Mouse (Mus musculus) adrenal gland, postnatal 4 days (tissue): Measurements from ENCODE around the gene Fmnl1. TPM values are rescaled to one million over a fixed set of nuclear protein-coding genes. Genes with fewer than 3 reads are reported as not detected.

Experiments
- DNase-seq, 2 experiments: peaks; one replicate each; pipeline ENCODE4 v3.0.0; 2021 to 2022; ENCODE audit warnings: low spot score in 2 of 2, mixed read lengths in 2 of 2
- long read RNA-seq, 2 experiments: library from polyadenylated mRNA; stranded (forward); transcript quantifications; one replicate each; pipeline ENCODE4 v2.0.0; 2021
- total RNA-seq, 2 experiments: library from RNA; stranded (reverse); gene quantifications; 2 replicates each; pipeline ENCODE4 v1.2.3; 2021

Gene Fmnl1
- 10 to 100 TPM; 13.4 to 14.2 TPM for total RNA-seq
- long read RNA-seq, experiment 1, partial matches to known transcripts: 1 of 2 reads
- long read RNA-seq, experiment 1, other reads (novel, unspliced or antisense): 1 of 2 reads
- long read RNA-seq, experiment 2, partial matches to known transcripts: 2 of 7 reads
- long read RNA-seq, experiment 2, other reads (novel, unspliced or antisense): 3 of 7 reads

DNA sequence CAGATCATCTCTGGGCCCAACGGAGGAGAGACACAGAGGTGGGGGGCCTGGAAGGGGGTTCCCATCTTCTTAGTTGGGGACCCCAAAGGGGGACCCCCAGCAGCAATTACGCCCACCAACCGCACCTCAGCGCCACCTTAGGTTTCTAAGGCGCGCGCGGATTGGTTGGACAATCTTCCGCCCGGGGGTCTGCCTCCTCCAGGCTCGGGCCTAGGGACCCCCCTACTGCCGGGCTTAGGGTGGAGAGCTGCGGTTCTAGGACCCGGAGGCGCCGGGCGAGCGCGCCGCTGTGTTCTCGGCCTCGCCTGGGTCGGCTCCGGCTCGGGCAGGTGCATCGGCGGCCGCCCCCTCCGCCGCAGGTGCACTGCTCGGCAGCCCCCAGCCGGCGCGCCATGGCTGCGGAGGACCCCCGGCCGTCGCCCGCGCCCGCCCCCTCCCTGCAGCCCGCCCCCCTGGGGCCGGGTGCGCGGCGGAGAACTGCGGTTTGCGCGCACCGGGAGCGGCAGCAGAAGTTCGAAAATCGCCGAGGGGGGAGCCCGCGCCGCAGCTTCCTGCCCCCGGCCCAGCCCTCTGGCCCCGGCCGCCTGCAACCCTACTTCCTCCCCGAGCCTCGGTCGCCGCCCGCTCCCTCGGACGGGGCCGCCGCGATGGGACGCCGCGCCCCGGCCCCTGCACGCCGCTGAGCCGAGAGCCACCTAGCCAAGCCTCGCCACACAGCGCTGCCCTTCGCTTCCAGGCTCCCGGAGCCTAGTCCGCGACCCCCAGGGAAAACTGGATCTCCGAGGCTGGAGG, at the start of gene Fmnl1:
TSS of gene Fmnl1 (plus strand) at position 614 of the 792 bp plus-strand sequence.
- no peak for DNase-seq

DNA sequence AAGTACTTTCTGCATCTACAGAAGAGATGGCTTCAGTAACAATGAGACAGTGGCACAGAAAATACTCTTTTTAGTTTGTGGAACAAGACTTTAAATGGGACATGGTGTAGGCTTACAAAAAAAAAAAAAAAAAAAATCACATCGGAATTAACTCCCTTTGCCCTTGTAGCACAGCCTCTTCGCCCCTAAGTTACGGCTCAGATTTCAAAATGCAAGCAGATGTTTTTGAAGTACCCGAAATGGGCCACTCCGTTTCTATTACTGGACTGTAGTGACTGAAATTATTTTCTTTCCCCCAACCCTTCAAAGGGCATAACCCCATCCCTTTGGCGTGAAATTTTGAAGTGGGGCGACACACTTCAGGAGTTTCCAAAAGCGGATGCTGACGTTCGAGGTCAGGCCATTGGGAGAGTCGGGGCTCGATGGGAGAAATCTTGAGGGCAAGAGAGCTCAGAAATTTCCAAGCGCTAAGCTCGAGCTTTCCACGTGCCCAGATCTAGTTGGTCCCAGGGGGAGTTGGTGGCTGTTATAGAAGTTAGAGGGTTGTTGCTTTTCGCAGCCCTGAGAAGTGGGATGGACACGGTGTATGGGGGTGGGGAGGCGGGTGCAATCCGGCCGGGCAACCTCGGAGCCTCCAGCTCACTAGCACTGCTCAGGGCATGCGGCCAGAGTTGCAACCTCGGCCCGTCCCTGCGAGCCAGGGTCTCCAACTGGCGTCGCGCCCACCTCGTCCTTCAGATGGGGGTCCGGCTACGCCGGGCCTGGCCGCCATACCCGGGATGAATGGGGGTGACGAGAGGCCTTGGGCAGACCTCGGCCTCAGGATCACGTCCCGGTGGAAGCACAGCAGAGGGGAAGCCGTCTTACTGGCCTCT, 39.0 kb upstream of the Fmnl1 start, which contains the start of gene Hexim2:
TSS of gene Hexim2 (plus strand) at position 729 of the 875 bp plus-strand sequence.
- DNase-seq: peak; percentile 47 to 52

DNA sequence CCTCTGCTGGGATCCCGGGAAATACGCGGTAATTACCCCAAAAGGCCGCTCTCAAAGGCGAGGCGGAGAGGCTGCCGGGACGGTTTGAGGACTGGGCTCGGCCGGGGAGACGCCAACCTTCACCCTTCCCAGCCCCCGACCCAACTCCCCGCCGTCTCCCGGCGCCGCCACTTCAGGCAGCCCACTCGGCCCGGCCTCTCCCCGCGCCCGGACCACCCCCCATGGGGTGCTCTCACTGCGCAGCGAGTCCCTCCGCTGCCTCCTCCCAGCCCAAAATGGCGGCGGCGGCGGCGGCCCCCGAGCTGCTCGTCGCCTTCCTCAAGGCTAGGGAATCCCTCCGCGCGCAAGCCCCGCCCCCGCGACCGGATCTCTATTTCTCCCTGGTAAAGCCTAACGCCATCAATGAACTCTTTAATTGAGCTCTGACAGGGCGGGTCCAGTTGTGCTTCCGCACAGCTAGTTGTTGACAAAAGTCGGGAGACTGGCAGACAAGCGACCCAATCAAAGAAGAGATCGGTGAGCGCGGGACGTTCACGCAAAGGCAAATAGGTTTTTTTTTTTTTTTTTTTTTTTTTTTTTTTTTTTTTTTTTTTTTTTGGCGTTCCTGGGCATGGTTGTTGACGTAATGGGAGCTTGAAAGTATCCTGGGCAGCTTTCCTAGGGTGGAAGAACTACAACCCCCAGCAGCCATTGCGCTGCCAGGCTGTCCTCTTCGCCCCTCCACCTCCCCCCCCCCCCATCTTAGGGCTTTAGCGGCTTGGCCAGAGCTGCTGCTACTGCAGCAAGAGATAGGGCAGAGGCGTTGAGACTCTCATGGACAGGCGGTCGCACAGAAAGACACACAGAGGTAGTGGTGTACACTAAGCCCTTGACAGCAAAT, 38.1 kb upstream of the Fmnl1 start:
- DNase-seq: peak; percentile 99

DNA sequence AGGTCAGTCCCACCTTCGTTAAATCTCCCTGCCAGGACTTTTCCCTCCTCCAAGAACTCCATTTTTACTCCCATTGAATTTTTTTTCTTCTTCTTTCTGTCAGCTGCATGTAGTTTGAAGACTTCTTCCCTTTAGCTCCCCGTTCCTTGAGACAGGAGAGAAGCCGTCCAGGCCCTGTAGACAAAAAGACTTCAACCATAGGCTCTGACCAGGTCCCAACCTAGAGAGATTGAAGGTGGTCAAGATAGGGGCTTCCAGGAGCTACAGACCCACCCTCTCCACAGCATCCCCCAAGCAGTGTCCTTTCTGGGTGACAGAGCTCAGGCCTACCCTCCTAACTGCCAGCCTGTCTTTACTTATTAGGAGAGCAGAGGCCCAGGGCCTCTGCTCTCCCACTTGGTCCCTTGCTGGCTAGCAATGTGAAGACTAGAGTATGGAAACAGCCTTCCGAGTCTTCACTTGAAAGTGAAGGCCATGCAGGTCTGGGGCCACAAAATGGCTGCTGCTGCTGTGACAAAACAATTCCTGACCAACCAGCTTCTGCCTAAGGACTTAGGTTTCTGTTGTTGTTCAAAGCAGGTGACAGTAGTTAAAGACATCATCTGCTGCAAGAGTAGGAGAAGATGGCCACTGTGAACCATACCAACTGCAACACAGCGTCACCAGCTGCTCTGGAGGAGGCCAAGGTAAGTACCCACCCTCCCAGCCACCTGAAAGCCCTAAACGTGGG, 37.3 kb upstream of the Fmnl1 start:
- DNase-seq: no peak

DNA sequence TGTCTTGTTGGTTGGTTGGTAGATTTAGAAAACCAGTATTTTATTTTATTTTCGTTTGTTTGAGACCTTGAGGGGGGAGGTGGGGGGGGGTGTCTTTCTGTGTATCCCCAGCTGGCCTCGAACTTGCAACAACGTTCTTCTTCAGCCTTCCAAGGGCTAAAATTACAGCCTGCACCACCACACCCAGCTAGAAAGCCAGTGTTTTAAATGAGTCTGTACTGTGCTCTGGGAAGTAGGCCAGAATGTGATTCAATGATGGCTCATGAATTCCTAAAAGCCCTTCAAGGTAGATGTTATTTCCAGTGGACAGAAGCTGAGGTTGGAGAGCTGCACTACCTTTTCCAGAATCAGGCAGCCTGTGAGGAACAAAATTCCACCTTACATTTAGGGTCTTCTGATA, 36.7 kb upstream of the Fmnl1 start:
- DNase-seq: no peak

DNA sequence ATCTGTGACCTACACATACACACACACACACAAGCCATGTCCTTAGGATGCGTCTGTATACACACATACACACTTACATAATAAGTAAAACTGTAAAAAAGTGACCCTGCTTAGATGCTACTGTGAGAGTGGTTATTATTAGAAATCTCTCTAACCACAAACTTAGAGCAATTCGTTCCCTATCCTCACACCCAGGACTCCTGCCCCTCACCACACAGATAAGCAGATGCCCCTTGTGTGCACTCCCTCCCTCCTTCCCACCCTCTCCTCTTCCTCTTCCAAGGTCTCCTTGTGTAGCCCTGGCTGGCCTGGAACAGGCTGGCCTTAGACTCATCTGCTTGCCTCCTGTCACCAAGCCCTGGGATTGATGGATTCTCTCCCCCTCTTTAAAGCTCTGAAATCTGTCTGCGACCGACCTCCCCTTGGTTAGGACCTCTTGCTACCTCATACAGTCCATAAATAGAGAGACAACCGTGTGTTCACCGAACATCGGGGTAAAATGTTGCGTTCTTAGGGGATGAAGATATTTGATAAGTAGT, 34.8 kb upstream of the Fmnl1 start:
- DNase-seq: no peak

DNA sequence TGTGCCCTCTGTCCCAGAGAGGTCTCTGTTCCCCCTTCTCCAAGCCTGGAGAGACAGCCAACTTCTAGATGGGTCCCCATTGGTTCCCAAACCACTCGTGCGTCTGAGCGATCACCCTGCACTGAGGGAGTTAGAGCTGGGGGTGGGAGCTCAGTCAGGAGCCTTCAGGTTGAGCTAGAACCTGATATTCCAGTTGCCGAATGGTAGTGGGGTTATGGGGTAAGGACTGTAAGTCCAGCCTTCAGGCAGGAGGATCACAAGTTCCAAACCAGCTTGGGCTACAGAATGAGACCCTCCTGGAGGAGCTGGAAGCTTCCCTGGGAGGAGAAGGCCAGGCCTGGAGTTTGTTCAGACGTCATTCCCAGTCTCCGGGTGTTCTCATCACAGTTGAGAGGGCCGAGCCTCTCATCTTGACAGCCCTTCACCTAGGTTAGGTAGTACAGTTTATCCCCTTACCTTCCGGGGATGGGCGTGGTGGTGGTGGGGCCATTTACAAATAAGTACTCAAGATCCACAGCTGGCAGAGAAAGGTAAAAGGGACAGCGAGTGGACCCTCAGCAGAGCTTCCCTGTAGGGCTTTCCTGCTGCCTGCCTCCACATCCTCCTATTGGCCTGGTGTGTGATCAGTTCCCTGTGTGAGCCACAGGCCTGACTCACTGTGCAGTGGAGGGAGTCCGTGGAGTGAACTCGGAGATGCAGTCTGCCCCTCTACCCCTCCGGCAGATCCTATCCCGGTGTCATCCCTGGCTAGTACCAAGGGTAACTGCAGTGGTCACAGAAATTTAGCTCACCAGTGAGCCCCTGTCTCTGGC, 30.8 kb upstream of the Fmnl1 start:
- DNase-seq: no peak

DNA sequence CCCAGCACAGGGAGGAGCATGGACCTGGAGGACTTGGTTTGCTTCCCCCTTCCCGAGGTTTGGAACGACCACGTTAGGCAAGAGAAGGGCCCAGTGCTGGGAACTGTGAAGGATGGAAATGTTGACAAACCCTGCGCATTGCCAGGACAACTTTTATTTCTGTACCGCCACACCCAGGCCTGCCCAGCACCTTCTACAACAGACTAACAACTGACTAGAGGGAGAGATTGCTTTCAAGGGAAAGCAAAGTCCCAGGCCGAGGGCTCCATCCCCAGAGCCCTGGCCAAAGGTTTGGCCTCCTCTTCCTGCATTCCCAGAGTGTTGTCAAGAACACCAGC, 30.2 kb upstream of the Fmnl1 start:
- no peak for DNase-seq

DNA sequence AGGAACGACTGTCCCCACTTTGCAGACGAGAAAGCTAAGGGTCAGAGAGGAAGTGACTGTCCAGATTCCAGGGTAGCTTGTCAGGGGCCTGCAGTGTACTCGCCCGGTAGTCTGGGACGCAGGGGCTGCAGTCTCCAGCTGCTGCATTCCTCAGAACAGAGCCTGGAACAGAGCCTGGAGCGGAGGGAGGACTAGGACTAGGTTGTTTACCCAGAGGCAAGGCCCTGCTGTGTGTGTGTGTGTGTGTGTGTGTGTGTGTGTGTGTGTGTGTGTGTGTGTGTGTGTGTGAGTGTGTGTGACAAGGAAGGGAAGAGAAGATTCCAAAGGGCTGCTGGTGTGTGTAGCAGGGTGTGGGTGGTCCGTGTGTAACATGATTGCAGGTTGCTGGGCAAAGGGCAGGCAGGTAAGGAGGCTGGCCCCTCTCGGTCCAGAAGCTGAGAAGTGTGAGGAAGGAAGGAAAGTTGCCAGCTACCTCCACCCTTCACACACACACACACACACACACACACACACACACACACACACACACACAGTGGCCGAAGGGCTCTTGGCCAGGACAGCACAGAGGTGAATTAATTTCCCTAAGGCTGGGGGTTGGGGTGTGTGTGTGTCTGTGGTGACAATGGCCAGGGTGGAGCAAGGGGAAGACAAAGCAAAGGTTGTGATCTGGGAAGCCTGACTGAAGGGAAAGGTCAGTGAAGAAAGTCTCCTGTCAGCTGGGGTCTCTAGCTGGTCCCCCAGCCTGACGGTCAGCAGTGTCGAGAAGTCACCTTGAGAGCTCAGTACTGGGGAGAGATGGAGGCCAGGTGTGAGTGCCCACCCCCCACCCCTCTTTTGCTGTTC, 29.6 kb upstream of the Fmnl1 start:
- DNase-seq: no peak

DNA sequence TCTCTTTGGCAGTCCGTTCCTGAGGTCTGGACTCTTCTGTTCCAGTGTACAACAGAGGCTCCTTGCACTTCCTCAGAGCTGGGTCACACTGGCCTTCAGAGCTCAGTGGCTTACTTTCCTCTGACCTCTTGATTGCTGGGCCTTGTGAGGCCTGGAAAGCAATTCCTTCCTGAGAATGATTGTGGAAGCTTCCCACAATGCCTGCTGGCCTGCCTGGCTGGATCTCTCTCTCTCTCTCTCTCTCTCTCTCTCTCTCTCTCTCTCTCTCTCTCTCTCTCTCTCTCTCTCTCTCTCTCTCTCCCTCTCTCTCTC, 29.0 kb upstream of the Fmnl1 start:
- DNase-seq: no peak

DNA sequence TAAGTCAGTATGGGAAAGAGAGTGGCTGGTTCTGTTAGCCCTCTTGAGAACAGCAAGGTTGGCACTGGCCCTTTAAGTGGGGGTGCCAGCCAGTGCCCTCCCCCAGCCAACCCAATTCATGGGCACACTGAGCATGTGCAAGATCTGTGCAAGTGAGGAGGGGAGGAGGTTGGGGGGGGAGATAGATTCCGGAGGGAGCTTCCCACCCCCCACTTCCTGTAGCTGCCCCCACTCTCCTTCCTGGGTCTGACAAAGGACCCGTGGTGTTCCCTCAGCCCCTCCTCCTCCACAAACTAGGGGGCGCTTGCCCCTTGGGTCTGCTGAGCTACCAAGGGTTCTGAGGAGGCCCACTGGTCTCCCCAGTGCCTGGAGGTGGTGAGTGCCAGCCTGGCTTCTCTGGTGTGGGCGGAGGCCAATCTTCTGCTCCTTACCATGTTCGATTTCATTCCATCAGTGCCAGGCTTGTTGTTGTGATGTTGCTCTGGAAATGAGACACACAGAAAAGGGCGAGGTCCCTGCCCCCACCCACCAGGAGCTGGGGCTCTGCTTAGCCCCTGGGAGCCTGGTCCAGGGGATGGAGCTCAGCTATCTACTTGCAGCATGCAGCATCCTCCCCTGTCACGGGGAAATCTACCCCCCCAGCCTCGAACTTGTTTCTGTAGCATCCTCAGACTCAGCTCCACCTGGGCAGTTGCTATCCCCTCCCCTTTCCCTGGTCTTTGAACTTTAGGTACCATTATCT, 28.3 kb upstream of the Fmnl1 start:
- peak in 1 of 2 experiments; percentile 62 for DNase-seq

DNA sequence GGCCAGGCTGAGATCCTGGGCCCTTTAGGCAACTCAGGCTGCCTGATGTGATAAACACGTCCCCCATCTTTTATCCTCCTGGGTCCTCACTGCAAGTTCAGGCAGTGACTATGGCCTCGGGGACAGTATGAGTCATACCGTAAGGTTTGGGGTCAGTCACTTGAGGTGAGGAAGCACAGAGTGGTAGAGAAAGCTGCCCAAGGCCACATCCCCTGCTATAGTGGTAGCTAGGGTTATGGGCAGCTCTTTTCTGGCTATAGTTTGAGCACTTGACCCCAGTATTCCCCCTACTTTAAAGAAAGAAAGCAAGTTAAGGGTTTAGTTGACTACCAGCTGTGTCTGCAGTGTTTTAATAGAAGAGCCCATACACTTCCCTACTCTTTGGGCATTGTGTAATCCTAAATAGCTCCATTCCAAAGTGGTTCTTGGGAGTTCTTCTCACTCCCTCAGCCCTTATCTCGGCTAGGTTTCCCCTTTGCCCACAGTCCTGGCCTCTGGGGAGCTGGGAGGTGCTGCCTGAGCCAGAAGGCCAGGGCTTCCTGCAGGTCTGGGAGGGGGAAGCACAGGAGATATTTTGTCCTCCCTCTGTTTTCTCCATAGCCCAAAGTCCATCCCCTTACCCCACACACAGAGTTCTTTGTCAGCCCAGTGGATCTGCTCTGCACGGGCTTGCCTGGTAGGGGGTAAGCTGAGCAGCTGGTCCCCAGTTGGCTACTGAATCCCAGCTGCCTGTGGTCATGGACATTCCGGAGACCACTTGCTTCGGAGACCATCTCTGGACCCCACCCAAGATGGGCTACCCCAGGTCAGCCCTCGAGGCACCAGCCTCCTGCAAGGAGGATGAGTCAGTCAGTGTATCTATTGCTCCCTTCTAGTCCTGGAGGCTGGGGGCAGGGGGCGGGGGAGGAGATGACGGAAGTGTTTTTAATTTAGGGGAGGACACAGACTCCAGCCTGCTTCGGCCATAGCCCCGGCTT, 26.3 kb upstream of the Fmnl1 start:
- DNase-seq: no peak

DNA sequence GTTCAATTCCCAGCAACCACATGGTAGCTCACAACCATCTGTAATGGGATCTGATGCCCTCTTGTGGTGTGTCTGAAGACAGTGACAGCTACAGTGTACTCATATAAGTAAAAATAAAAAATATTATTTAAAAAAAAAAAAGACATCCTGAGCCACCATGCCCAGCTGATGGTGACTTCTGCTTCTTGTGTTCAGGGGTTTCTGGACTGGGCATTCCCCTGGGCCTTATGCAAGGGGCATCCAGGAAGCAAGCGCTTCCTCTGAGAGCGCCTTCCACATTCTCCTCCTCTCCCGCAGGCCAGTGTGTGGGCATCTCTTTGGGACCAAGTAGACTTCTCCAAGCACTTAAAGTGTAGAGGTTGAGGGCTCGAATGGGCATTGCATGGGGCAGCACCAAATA, 24.5 kb upstream of the Fmnl1 start:
- DNase-seq: no peak

DNA sequence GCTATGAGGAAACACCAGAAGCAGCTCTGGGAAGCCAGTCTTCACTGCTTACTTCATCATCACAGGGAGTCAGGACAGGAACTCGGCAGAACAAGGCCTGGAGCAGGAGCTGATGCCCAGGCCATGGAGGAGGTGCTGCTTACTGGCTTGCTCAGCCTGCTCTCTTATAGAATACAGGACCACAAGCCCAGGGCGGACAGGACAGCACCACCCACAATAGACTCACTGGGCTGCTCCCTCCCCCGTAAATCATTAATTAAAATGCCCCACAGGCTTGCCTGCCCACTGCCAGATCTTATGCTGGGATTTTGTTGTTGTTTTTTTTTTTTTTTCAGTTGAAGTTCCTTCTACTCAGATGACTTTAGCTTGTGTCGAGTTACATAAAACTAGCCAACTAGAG, 23.1 kb upstream of the Fmnl1 start:
- no peak for DNase-seq

DNA sequence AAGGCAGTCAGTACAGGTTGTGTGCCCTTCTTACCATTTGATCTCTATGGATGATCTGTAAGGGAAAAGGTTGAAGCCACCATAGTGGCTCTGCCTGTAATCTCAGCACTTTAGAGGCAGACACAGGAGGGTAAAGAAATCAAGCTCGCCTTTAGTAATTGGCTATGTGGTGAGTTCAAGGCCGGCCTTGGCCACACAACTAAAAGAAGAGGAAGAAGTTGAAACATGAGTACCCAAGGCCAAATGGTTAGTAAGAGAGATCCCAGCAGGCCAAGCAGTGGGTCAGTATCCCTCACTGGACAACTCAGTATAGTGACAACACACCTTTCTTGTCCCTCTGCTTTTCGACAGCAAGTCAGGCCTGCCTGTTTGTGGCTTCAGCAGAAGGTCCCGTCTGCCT, 21.1 kb upstream of the Fmnl1 start:
- DNase-seq: no peak
